Mouse (Mus musculus): ENCODE results near the gene Itpr2.

- TF ChIP-seq POLR2A (IDR thresholded peaks at IDR 0.05; ENCODE audit: borderline replicate concordance, low read depth, low read length) (no peak), CTCF (IDR thresholded peaks at IDR 0.05; ENCODE audit: low read depth, low read length) (no peak)
Observed at GRCm38 (mm10) chr6:146500206-146500605, 1.8 kb downstream of the Itpr2 start.
